Mouse (Mus musculus) gastrocnemius, adult 18-20 months (tissue): ENCODE results near the gene Slc38a6. TPM values are rescaled to one million over a fixed set of nuclear protein-coding genes. Genes with fewer than 3 reads are reported as not detected.

Experiments
- DNase-seq: peaks from one replicate; pipeline ENCODE4 v3.0.0; 2021; ENCODE audit warnings: low spot score
- total RNA-seq, 2 experiments: library from RNA; stranded (reverse); gene quantifications; 2 replicates each; pipeline ENCODE4 v1.2.3; 2021

Slc38a6 gene
- total RNA-seq, 2 experiments from 2014 or later = 2.2 to 2.4 TPM

- DNase-seq = no peak
Measured at GRCm38 (mm10) chr12:73354521-73354920, 67.9 kb downstream of the Slc38a6 start.

- DNase-seq = no peak
Measured at GRCm38 (mm10) chr12:73355084-73355775, 68.7 kb downstream of the Slc38a6 start.

GRCm38 (mm10) chr12:73356696-73357095 lies 70.1 kb downstream of the Slc38a6 start:
- DNase-seq = no peak

GRCm38 (mm10) chr12:73357311-73357710 lies 70.7 kb downstream of the Slc38a6 start:
- no peak for DNase-seq

GRCm38 (mm10) chr12:73357736-73358135 lies 71.2 kb downstream of the Slc38a6 start:
- DNase-seq = no peak

- DNase-seq = peak; percentile 56
Measured at GRCm38 (mm10) chr12:73358640-73359039, 72.1 kb downstream of the Slc38a6 start.

GRCm38 (mm10) chr12:73359520-73359919 lies 72.9 kb downstream of the Slc38a6 start:
- DNase-seq = no peak

- DNase-seq = no peak
Measured at GRCm38 (mm10) chr12:73361201-73361600, 74.6 kb downstream of the Slc38a6 start.

GRCm38 (mm10) chr12:73363401-73363800 lies 76.8 kb downstream of the Slc38a6 start:
- DNase-seq = no peak

- no peak for DNase-seq
Measured at GRCm38 (mm10) chr12:73363956-73364355, 77.4 kb downstream of the Slc38a6 start.

- DNase-seq = no peak
Measured at GRCm38 (mm10) chr12:73366581-73366980, 80.0 kb downstream of the Slc38a6 start.

- no peak for DNase-seq
Measured at GRCm38 (mm10) chr12:73367460-73368079, 81.0 kb downstream of the Slc38a6 start.

- no peak for DNase-seq
Measured at GRCm38 (mm10) chr12:73368868-73369608, 82.5 kb downstream of the Slc38a6 start.

GRCm38 (mm10) chr12:73370367-73370944 lies 83.9 kb downstream of the Slc38a6 start:
- DNase-seq = no peak

- no peak for DNase-seq
Measured at GRCm38 (mm10) chr12:73371132-73371531, 84.6 kb downstream of the Slc38a6 start.

GRCm38 (mm10) chr12:73378026-73378425 lies 91.4 kb downstream of the Slc38a6 start:
- no peak for DNase-seq

- peak; percentile 72 for DNase-seq
Measured at GRCm38 (mm10) chr12:73378724-73379355, 92.3 kb downstream of the Slc38a6 start.

GRCm38 (mm10) chr12:73380686-73381360 lies 94.2 kb downstream of the Slc38a6 start:
- DNase-seq = no peak

GRCm38 (mm10) chr12:73381452-73381851 lies 94.9 kb downstream of the Slc38a6 start:
- peak; percentile 51 for DNase-seq

GRCm38 (mm10) chr12:73382290-73383178 lies 96.0 kb downstream of the Slc38a6 start:
- DNase-seq = no peak
